Mouse (Mus musculus) midbrain, postnatal 0 days (tissue): Measurements from ENCODE around the gene Extl1. TPM values are rescaled to one million over a fixed set of nuclear protein-coding genes. Genes with fewer than 3 reads are reported as not detected.

Source experiments
- ATAC-seq: fragments of 200-750 bp; cut with Nextera tagmentation; 2 replicates; pipeline ENCODE4 v1.8.0; 2017; ENCODE audit warnings: moderate number of reproducible peaks, mild to moderate bottlenecking, moderate TSS enrichment, moderate library complexity; ENCODE audit not compliant: low FRiP score
- DNase-seq: peaks from one replicate; pipeline ENCODE4 v3.0.0-alpha.2; 2015; ENCODE audit warnings: low spot score
- H3K27ac ChIP-seq: fragments of 300-500 bp; sonication (generic); 2 replicates; pipeline ENCODE4 v1.5.1; 2014; ENCODE audit warnings: low read depth, mild to moderate bottlenecking, low read length, mixed read lengths
- H3K27me3 ChIP-seq: fragments of 300-500 bp; sonication (generic); 2 replicates; pipeline ENCODE4 v1.6.1; 2014; ENCODE audit warnings: low read length, control low read depth, mixed read lengths; ENCODE audit not compliant: insufficient read depth
- H3K36me3 ChIP-seq: fragments of 300-500 bp; sonication (generic); 2 replicates; pipeline ENCODE4 v1.6.1; 2014; ENCODE audit warnings: low read length, control low read depth, mixed read lengths; ENCODE audit not compliant: insufficient read depth
- H3K4me1 ChIP-seq: fragments of 300-500 bp; sonication (generic); 2 replicates; pipeline ENCODE4 v1.6.1; 2014; ENCODE audit warnings: mild to moderate bottlenecking, control low read depth, antibody characterized with exemption, low read length, mixed read lengths; ENCODE audit not compliant: insufficient read depth
- H3K4me2 ChIP-seq: fragments of 300-500 bp; sonication (generic); 2 replicates; pipeline ENCODE4 v1.6.1; 2014; ENCODE audit warnings: low read depth, mild to moderate bottlenecking, low read length, mixed read lengths; ENCODE audit not compliant: poor library complexity, severe bottlenecking
- H3K4me3 ChIP-seq: fragments of 300-500 bp; sonication (generic); 2 replicates; pipeline ENCODE4 v1.5.1; 2014; ENCODE audit warnings: low read depth, mild to moderate bottlenecking, low read length, moderate library complexity
- H3K9ac ChIP-seq: fragments of 300-500 bp; sonication (generic); replicated peaks from 2 replicates; pipeline ENCODE4 v1.6.1; 2014; ENCODE audit warnings: mild to moderate bottlenecking, low read length, moderate library complexity, mixed read lengths; ENCODE audit not compliant: poor library complexity, severe bottlenecking
- H3K9me3 ChIP-seq: fragments of 300-500 bp; sonication (generic); 2 replicates; pipeline ENCODE4 v1.6.1; 2016; ENCODE audit warnings: low read length, control low read depth
- CTCF ChIP-seq: IDR thresholded peaks from 2 replicates; pipeline ENCODE4 v1.5.1; 2016; ENCODE audit warnings: antibody characterized with exemption, mild to moderate bottlenecking
- WGBS: fragments of 180-500 bp; shearing (Covaris S2); extraction: QIAGEN DNeasy Blood & Tissue Kit; methylation state at CpG from one replicate; pipeline ENCODE4 v1.1.7; 2014; 5-methylcytosine and 5-hydroxymethylcytosine counted together
- polyA plus RNA-seq: library from polyadenylated mRNA; unstranded; fragments of >200 nt; fragmentation: Nextera tagmentation; extraction: Ambion mirVana; gene quantifications from 2 replicates; pipeline ENCODE4 v1.2.1, GENCODE M21; 2015
- total RNA-seq: library from RNA; depleted of rRNA; stranded (reverse); fragments of >200 nt; gene quantifications from 2 replicates; pipeline ENCODE4 v1.2.3, GENCODE M21; 2014

The Extl1 gene
- total and polyA plus RNA-seq, 2 experiments from 2014 or later, result 0.79 to 2.1 TPM

GRCm38 (mm10) chr4:134387268-134387667 lies 3.6 kb upstream of the Extl1 start:
- H3K9ac ChIP-seq, result no peak overlapping the region
- H3K4me1 ChIP-seq, result no peaks in the 10 kb centered on the region
- 73% methylated on average over 6 of the region's 6 CpGs for WGBS
- no peak overlapping the region for H3K27ac ChIP-seq
- TF ChIP-seq CTCF, result peak; percentile 62
- no peaks in the 10 kb centered on the region for H3K36me3 ChIP-seq
- H3K4me2 ChIP-seq, result no peak overlapping the region
- no peak for DNase-seq
- no peaks in the 10 kb centered on the region for H3K9me3 ChIP-seq
- no peak overlapping the region for H3K4me3 ChIP-seq
- ATAC-seq, result no peak
- no peaks in the 10 kb centered on the region for H3K27me3 ChIP-seq

- TF ChIP-seq CTCF, result no peak
- Histone ChIP-seq H3K9me3 (no peaks in the 10 kb centered on the region), H3K4me2 (no peak overlapping the region), H3K27ac (no peak overlapping the region), H3K4me1 (no peaks in the 10 kb centered on the region), H3K4me3 (no peak overlapping the region), H3K9ac (no peak overlapping the region), H3K36me3 (no peaks in the 10 kb centered on the region), H3K27me3 (no peaks in the 10 kb centered on the region)
- WGBS, result 85% methylated on average over 8 of the region's 8 CpGs
- no peak for DNase-seq
- ATAC-seq, result no peak
Observed at GRCm38 (mm10) chr4:134379510-134379909, 4.1 kb downstream of the Extl1 start.

GRCm38 (mm10) chr4:134378089-134378615 lies 5.5 kb downstream of the Extl1 start:
- H3K27me3 ChIP-seq, result no peaks in the 10 kb centered on the region
- no peaks in the 10 kb centered on the region for H3K36me3 ChIP-seq
- H3K27ac ChIP-seq, result no peak overlapping the region
- H3K9me3 ChIP-seq, result no peaks in the 10 kb centered on the region
- TF ChIP-seq CTCF, result no peak
- DNase-seq, result no peak
- no peak overlapping the region for H3K9ac ChIP-seq
- no peak overlapping the region for H3K4me3 ChIP-seq
- ATAC-seq, result no peak
- H3K4me1 ChIP-seq, result no peaks in the 10 kb centered on the region
- H3K4me2 ChIP-seq, result no peak overlapping the region
- 45% methylated on average over 10 of the region's 10 CpGs for WGBS

GRCm38 (mm10) chr4:134374306-134374705 lies 9.3 kb downstream of the Extl1 start:
- 47% methylated on average over 1 of the region's 1 CpGs for WGBS
- no peak for TF ChIP-seq CTCF
- Histone ChIP-seq H3K4me3 (no peak overlapping the region), H3K4me1 (peaks cover 12% of the 10 kb centered on the region), H3K36me3 (no peaks in the 10 kb centered on the region), H3K27me3 (peaks cover 27% of the 10 kb centered on the region), H3K9me3 (no peaks in the 10 kb centered on the region), H3K27ac (no peak overlapping the region), H3K4me2 (no peak overlapping the region), H3K9ac (no peak overlapping the region)
- ATAC-seq, result no peak
- no peak for DNase-seq

GRCm38 (mm10) chr4:134373295-134373694 lies 10.4 kb downstream of the Extl1 start:
- WGBS, result 78% methylated on average over 8 of the region's 8 CpGs
- ATAC-seq (no peak), DNase-seq (no peak)
- H3K27ac ChIP-seq, result no peak overlapping the region
- no peak overlapping the region for H3K9ac ChIP-seq
- H3K36me3 ChIP-seq, result no peaks in the 10 kb centered on the region
- no peak overlapping the region for H3K4me3 ChIP-seq
- H3K4me2 ChIP-seq, result peak overlapping the region; percentile 99
- H3K4me1 ChIP-seq, result peaks cover 12% of the 10 kb centered on the region
- no peak for TF ChIP-seq CTCF
- H3K27me3 ChIP-seq, result peaks cover 28% of the 10 kb centered on the region
- no peaks in the 10 kb centered on the region for H3K9me3 ChIP-seq

GRCm38 (mm10) chr4:134372294-134372747 lies 11.3 kb downstream of the Extl1 start:
- no peak overlapping the region for H3K27ac ChIP-seq
- peak overlapping the region; percentile 48 for H3K9ac ChIP-seq
- peak overlapping the region; percentile 49 for H3K4me3 ChIP-seq
- peak; percentile 79 for DNase-seq
- H3K9me3 ChIP-seq, result no peaks in the 10 kb centered on the region
- under 1% methylated on average over 16 of the region's 16 CpGs for WGBS
- no peak for TF ChIP-seq CTCF
- H3K4me1 ChIP-seq, result peaks cover 12% of the 10 kb centered on the region
- peak; percentile 76; the same call in 1 of the 2 replicates for ATAC-seq
- H3K36me3 ChIP-seq, result no peaks in the 10 kb centered on the region
- H3K4me2 ChIP-seq, result peak overlapping the region; percentile 99
- H3K27me3 ChIP-seq, result peaks cover 28% of the 10 kb centered on the region
